Mouse (Mus musculus) myocyte (in vitro differentiated cells): Measurements from ENCODE around the gene Dnah8. TPM values are rescaled to one million over a fixed set of nuclear protein-coding genes. Genes with fewer than 3 reads are reported as not detected.
"Not testable (repeated sequence)": the region's sequence is repeated elsewhere in the genome, so short reads cannot be mapped to it uniquely, and the experiment has no call there.

Source experiments
- H3K27me3 ChIP-seq: one replicate; pipeline ENCODE4 v1.6.1; 2011; ENCODE audit not compliant: control insufficient read depth, insufficient read depth, insufficient read length
- H3K36me3 ChIP-seq: one replicate; pipeline ENCODE4 v1.6.1; 2011; ENCODE audit not compliant: control insufficient read depth, insufficient read depth
- H3K4me2 ChIP-seq: one replicate; pipeline ENCODE4 v1.6.1; 2011; ENCODE audit warnings: low read depth, control low read depth
- H3K4me3 ChIP-seq: one replicate; pipeline ENCODE4 v1.5.1; 2011; ENCODE audit warnings: mild to moderate bottlenecking, control low read depth, moderate library complexity
- H3K79me2 ChIP-seq: one replicate; pipeline ENCODE4 v1.6.1; 2011; ENCODE audit not compliant: control insufficient read depth, insufficient read depth
- H3ac ChIP-seq: one replicate; pipeline ENCODE4 v1.6.1; 2011; ENCODE audit not compliant: control insufficient read depth, insufficient read length
- CEBPB ChIP-seq: IDR thresholded peaks from 2 replicates; pipeline ENCODE4 v1.6.1; 2011; ENCODE audit warnings: mild to moderate bottlenecking, moderate library complexity; ENCODE audit not compliant: poor library complexity, insufficient read depth, severe bottlenecking
- E2F4 ChIP-seq: IDR thresholded peaks from one replicate; pipeline ENCODE4 v1.6.1; 2011; ENCODE audit warnings: mild to moderate bottlenecking, control low read depth, moderate library complexity; ENCODE audit not compliant: insufficient read depth
- MAX ChIP-seq: IDR thresholded peaks from one replicate; pipeline ENCODE4 v1.6.1; 2011; ENCODE audit warnings: low read depth, mild to moderate bottlenecking, control low read depth
- MYOD1 ChIP-seq, 3 experiments: IDR thresholded peaks; one replicate each; pipeline ENCODE4 v1.6.1; 2011; ENCODE audit warnings: control low read depth in 2 of 3, low read depth in 2 of 3, mild to moderate bottlenecking in 2 of 3, moderate library complexity in 1 of 3; ENCODE audit not compliant: insufficient read length in 2 of 3, control insufficient read depth in 1 of 3
- MYOG ChIP-seq, 3 experiments: IDR thresholded peaks; one replicate each; pipeline ENCODE4 v1.6.1; 2011; ENCODE audit warnings: control low read depth in 2 of 3, low read depth in 2 of 3, mild to moderate bottlenecking in 2 of 3; ENCODE audit not compliant: insufficient read length in 2 of 3, control insufficient read depth in 1 of 3, insufficient read depth in 1 of 3
- POLR2A ChIP-seq: IDR thresholded peaks from one replicate; pipeline ENCODE4 v1.6.1; 2011; ENCODE audit warnings: low read depth, mild to moderate bottlenecking, control low read depth, moderate library complexity; ENCODE audit not compliant: insufficient read length
- POLR2AphosphoS2 ChIP-seq: IDR thresholded peaks from one replicate; pipeline ENCODE4 v1.6.1; 2011; ENCODE audit warnings: low read depth, control low read depth; ENCODE audit not compliant: insufficient read length
- REST ChIP-seq: IDR thresholded peaks from one replicate; pipeline ENCODE4 v1.6.1; 2011; ENCODE audit warnings: mild to moderate bottlenecking, control low read depth, moderate library complexity; ENCODE audit not compliant: insufficient read depth, insufficient read length
- SRF ChIP-seq: IDR thresholded peaks from one replicate; pipeline ENCODE4 v1.6.1; 2011; ENCODE audit warnings: low read depth; ENCODE audit not compliant: control insufficient read depth, insufficient read length
- TCF12 ChIP-seq: IDR thresholded peaks from one replicate; pipeline ENCODE4 v1.6.1; 2011; ENCODE audit warnings: mild to moderate bottlenecking, control low read depth; ENCODE audit not compliant: poor library complexity, insufficient read depth, severe bottlenecking
- TCF3 ChIP-seq: IDR thresholded peaks from one replicate; pipeline ENCODE4 v1.6.1; 2011; ENCODE audit warnings: low read depth, control low read depth; ENCODE audit not compliant: insufficient read length
- USF1 ChIP-seq: IDR thresholded peaks from one replicate; pipeline ENCODE4 v1.6.1; 2011; ENCODE audit warnings: low read depth, mild to moderate bottlenecking, control low read depth, moderate library complexity
- polyA plus RNA-seq: library from polyadenylated mRNA; unstranded; fragments of >200 nt; fragmentation: generic; extraction: Trizol; gene quantifications from one replicate; pipeline ENCODE4 v1.2.1, GENCODE M21; 2012; ENCODE audit warnings: missing spikeins

The Dnah8 gene
- 0.08 TPM for polyA plus RNA-seq

DNA sequence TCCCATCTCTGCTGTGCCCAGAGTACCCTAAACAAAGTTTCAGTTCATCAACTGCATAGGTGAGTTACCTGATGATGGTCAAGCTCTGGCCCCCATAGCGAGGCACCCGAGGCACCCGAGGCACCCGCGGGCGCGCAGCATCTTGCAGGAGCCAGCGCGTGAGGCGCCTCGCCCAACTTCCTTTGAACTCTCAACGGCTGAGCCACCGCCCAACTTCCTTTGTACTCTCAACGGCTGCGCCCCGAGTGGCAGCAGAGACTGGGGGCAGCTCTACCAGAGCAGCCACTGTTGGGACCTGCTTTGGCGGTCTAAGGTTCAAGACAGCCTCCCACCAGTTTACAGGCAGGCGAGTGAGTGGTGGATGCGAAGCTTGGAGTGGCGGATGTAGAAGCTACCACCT, at the start of gene Dnah8:
TSS of gene Dnah8 (plus strand) at position 223 of the 400 bp plus-strand sequence.
- H3K4me3 ChIP-seq, H3K36me3 ChIP-seq, H3K27me3 ChIP-seq, H3K4me2 ChIP-seq, H3K79me2 ChIP-seq, H3ac ChIP-seq: not testable (repeated sequence)

DNA sequence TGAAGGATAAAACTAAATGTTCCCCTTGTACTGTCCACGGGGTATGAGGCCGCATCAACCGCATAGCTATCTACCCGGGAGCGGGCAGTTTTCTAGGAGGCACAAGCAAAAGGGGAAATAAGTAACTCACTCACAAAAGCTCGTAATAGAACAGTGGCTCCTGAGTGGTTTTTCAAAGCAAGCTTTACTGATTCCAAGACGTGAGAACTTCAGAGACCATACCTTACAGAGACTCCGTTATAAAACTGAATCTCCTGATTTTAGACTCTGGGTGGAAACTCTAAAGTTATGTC, 49.4 kb upstream of the Dnah8 start:
- TF ChIP-seq POLR2AphosphoS2 (no peak), SRF (no peak), TCF3 (no peak), REST (no peak), CEBPB (no peak), USF1 (no peak), MYOD1 (IDR thresholded peaks at IDR 0.05; ENCODE audit: control insufficient read depth in 1 of 3, insufficient read length in 2 of 3, low read depth in 2 of 3) (no peak), TCF12 (no peak), E2F4 (no peak), POLR2A (no peak), MAX (no peak), MYOG (IDR thresholded peaks at IDR 0.05; ENCODE audit: control insufficient read depth in 1 of 3, insufficient read depth in 1 of 3, insufficient read length in 2 of 3, low read depth in 2 of 3) (no peak)
- no peaks in the 10 kb centered on the region for H3K27me3 ChIP-seq
- H3ac ChIP-seq: no peak overlapping the region
- peak overlapping the region; percentile 87 for H3K4me2 ChIP-seq
- H3K36me3 ChIP-seq: no peaks in the 10 kb centered on the region
- peaks cover 14% of the 10 kb centered on the region for H3K79me2 ChIP-seq
- H3K4me3 ChIP-seq: peak overlapping the region; percentile 77

DNA sequence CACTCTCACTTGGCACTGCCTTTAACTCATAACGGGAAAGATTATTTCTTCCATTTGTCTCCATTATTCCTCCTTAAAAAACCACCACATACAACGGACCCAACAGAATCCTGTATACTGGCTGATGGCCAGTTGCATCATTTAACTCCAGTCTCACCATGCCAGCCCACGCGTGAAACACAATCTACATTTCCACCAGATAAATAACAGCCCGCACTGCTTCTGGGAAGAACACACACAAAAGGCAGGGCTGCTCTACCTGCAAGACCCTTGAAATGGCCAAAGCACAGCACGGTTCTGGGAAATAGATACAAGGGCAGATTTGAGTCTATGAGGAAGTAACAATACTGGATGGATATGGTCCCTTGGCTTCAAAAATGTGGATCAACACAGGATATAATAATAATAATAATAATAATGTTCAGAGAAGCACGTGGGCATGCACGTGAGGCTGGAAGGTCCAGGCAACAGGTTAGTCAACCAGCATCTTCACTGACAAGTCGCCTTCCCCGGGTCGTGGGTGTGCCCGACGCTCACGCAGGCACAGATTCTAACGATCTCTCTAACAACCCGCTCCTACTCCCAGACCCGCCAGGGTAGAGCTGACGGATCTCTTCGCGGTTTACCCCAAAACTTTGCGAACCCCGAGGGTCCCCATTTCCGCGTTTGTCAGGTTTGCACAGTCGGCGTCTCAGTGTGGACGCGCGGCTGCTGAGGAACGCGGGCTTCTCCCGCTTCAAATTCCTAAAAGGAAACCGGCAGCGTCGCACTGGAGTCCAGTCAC, 48.8 kb upstream of the Dnah8 start:
- Histone ChIP-seq H3K4me2 (peak overlapping the region; percentile 87), H3K79me2 (peaks cover 8% of the 10 kb centered on the region), H3K27me3 (no peaks in the 10 kb centered on the region), H3K4me3 (peak overlapping the region; percentile 77), H3K36me3 (no peaks in the 10 kb centered on the region), H3ac (peak overlapping the region; percentile 62)
- TF ChIP-seq TCF12 (no peak), MYOD1 (IDR thresholded peaks at IDR 0.05; ENCODE audit: control insufficient read depth in 1 of 3, insufficient read length in 2 of 3, low read depth in 2 of 3) (no peak), CEBPB (0 out of 2 replicates have a peak, but pooled peaks have one; percentile 29), REST (no peak)

DNA sequence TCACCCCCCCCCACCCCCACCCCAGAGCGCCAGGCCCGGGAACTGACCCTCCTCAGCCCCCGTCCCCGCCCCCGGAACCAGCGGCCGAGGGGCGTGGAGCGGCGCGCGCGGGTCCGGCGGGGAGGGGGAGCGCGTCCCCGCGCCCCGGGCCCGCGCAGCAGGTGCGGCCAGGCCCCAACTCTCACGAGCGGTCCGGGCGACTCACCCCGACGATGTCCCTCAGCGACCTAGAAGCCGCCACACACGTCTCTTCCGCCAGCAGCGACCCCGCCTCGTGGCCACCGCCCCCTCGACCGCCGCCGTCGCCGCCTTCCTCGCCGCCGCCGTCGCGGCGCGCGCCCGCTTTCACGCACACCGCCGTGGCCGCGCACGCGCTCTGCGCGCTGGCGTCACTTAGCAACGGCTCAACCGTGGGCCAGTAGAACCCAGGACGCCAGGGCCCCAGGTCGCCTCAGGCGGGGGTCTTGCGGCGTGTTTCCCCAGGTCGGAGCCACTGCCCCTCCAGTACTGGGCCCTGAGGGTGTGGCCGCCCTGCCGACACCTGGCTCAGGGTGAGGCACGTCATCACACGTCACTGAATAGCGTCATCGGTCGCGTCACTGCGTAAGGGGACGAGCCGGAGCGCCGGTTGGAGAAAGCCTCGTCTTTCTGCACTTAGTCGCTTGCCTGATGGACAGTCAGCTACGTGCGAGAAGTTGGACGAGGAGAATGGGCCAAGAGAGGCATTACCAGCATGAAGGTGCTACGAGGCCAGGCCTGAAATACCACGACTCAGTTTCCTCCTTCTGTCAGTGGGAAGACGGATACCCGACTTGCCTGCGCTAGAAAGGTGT, 48.0 kb upstream of the Dnah8 start, which contains the start of gene Btbd9:
TSS of gene Btbd9 (minus strand) at position 548 of the 833 bp plus-strand sequence.
- Histone ChIP-seq H3K79me2 (peaks cover 8% of the 10 kb centered on the region), H3K27me3 (no peaks in the 10 kb centered on the region), H3K4me2 (peak within 1 kb of the TSS; percentile 87), H3K36me3 (no peaks in the 10 kb centered on the region), H3ac (peak within 1 kb of the TSS; percentile 62), H3K4me3 (peak within 1 kb of the TSS; percentile 77)
- TF ChIP-seq MYOD1 (IDR thresholded peaks at IDR 0.05; ENCODE audit: control insufficient read depth in 1 of 3, insufficient read length in 2 of 3, low read depth in 2 of 3) (peak in 2 of 3 experiments; percentile 62 to 66), REST (no peak), POLR2AphosphoS2 (peak; percentile 65), POLR2A (peak; percentile 81), MYOG (IDR thresholded peaks at IDR 0.05; ENCODE audit: control insufficient read depth in 1 of 3, insufficient read depth in 1 of 3, insufficient read length in 2 of 3, low read depth in 2 of 3) (peak in 2 of 3 experiments; percentile 46 to 57), SRF (peak; percentile 37), USF1 (no peak)

DNA sequence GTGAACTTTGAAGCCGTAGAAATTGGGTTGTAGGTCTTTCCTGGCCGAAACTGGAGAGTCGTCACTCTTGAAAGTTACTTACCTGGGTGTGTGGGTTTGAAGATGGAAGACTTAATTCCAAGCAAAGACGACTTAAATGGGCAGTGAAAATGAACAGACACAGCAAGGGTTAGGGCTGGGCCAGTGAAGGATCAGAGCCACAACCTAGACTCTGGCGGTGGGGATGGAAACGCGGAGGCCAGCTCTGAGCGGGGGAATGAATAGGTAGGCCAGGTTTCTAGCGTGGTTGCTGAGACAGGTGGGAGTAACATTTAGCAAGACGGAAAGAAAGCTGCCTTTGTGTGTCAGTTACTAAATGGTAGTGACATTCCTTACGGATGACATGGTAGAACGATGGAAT, 47.2 kb upstream of the Dnah8 start:
- Histone ChIP-seq H3K27me3 (no peaks in the 10 kb centered on the region), H3K4me2 (peak overlapping the region; percentile 87), H3K36me3 (no peaks in the 10 kb centered on the region), H3K79me2 (peaks cover 5% of the 10 kb centered on the region), H3K4me3 (peak overlapping the region; percentile 77), H3ac (peak overlapping the region; percentile 62)
- TF ChIP-seq USF1 (no peak), REST (no peak), TCF3 (no peak), SRF (no peak)
